Mouse (Mus musculus): ENCODE measurements around the gene Carmil3. TPM values are rescaled to one million over a fixed set of nuclear protein-coding genes. Genes with fewer than 3 reads are reported as not detected.

Gene Carmil3
- total and polyA plus RNA-seq, 3 experiments: 0.27 to 2.6 TPM; not detected in 1

GRCm38 (mm10) chr14:55540787-55541321 is 50.4 kb downstream of the Carmil3 start (continued):
- TF ChIP-seq MYC (IDR thresholded peaks at IDR 0.05; ENCODE audit: low read depth, low read length) (no peak), GABPA (IDR thresholded peaks at IDR 0.05; ENCODE audit: low read depth, low read length) (no peak)

GRCm38 (mm10) chr14:55542268-55542667 is 51.8 kb downstream of the Carmil3 start:
- no peak overlapping the region for H3K4me3 ChIP-seq (ENCODE audit: control insufficient read depth in 1 of 2, insufficient read depth in 1 of 2, low read depth in 2 of 2, low read length in 2 of 2)
- H3K79me2 ChIP-seq (ENCODE audit: control insufficient read depth, insufficient read depth, low read length, poor library complexity): peaks cover 15% of the 10 kb centered on the region
- no peak overlapping the region for H3K9ac ChIP-seq (ENCODE audit: control insufficient read depth, low read depth, low read length, poor library complexity, severe bottlenecking)
- peaks cover 8 to 17% of the 10 kb centered on the region in 2 experiments for H3K4me1 ChIP-seq (ENCODE audit: control insufficient read depth in 1 of 2, insufficient read depth in 2 of 2, low read length in 2 of 2)
- no peak overlapping the region for H3K27ac ChIP-seq (ENCODE audit: control insufficient read depth, low read depth, low read length)
- TF ChIP-seq MYC (IDR thresholded peaks at IDR 0.05; ENCODE audit: low read depth, low read length) (no peak), ELF1 (IDR thresholded peaks at IDR 0.05; ENCODE audit: low read depth, low read length) (no peak)
- no peaks in the 10 kb centered on the region for H3K27me3 ChIP-seq (ENCODE audit: control insufficient read depth in 1 of 2, insufficient read depth in 2 of 2, low read length in 2 of 2)
- no peaks in the 10 kb centered on the region for H3K9me3 ChIP-seq (replicated peaks; ENCODE audit: insufficient read depth, low read length)
- DNase-seq (ENCODE audit: low read depth, low spot score): no peak
- peaks cover 17 to 20% of the 10 kb centered on the region in 2 experiments for H3K36me3 ChIP-seq (ENCODE audit: control insufficient read depth in 1 of 2, insufficient read depth in 2 of 2, low read length in 2 of 2)

- no peaks in the 10 kb centered on the region for H3K9me3 ChIP-seq (replicated peaks; ENCODE audit: insufficient read depth, low read length)
- no peak overlapping the region for H3K9ac ChIP-seq (ENCODE audit: control insufficient read depth, low read depth, low read length, poor library complexity, severe bottlenecking)
- H3K79me2 ChIP-seq (ENCODE audit: control insufficient read depth, insufficient read depth, low read length, poor library complexity): peaks cover 15% of the 10 kb centered on the region
- TF ChIP-seq BHLHE40 (IDR thresholded peaks at IDR 0.05; ENCODE audit: borderline replicate concordance, low read depth, low read length): no peak
- TF ChIP-seq CHD2 (IDR thresholded peaks at IDR 0.05; ENCODE audit: low read length): no peak
- TF ChIP-seq POLR2A (IDR thresholded peaks at IDR 0.05; ENCODE audit: control insufficient read depth in 1 of 2, insufficient read depth in 1 of 2, low read depth in 1 of 2, low read length in 2 of 2, poor library complexity in 1 of 2): no peak
- no peak for TF ChIP-seq POLR2AphosphoS2 (IDR thresholded peaks at IDR 0.05; ENCODE audit: low read length)
- no peak for TF ChIP-seq HCFC1 (IDR thresholded peaks at IDR 0.05; ENCODE audit: low read depth, low read length)
- TF ChIP-seq ETS1 (IDR thresholded peaks at IDR 0.05; ENCODE audit: low read depth, low read length): no peak
- TF ChIP-seq RAD21 (IDR thresholded peaks at IDR 0.05; ENCODE audit: low read depth, low read length): no peak
- TF ChIP-seq SMC3 (IDR thresholded peaks at IDR 0.05; ENCODE audit: low read depth, low read length): no peak
- no peak for TF ChIP-seq KAT2A (conservative IDR thresholded peaks at IDR 0.05; ENCODE audit: low read depth, low read length)
- TF ChIP-seq NRF1 (IDR thresholded peaks at IDR 0.05; ENCODE audit: insufficient read depth, low read depth, low read length, poor library complexity, severe bottlenecking): no peak
- no peak for TF ChIP-seq ELF1 (IDR thresholded peaks at IDR 0.05; ENCODE audit: low read depth, low read length)
- no peak for TF ChIP-seq ZNF384 (IDR thresholded peaks at IDR 0.05; ENCODE audit: low read depth, low read length)
- TF ChIP-seq CTCF (IDR thresholded peaks at IDR 0.05 in 2 of 3, conservative IDR thresholded peaks at IDR 0.05 in 1 of 3; ENCODE audit: control insufficient read depth in 1 of 3, insufficient read depth in 1 of 3, low read depth in 2 of 3, low read length in 3 of 3, poor library complexity in 1 of 3, severe bottlenecking in 1 of 3): no peak
- TF ChIP-seq ZKSCAN1 (IDR thresholded peaks at IDR 0.05; ENCODE audit: low read depth, low read length): no peak
- TF ChIP-seq ZC3H11A (IDR thresholded peaks at IDR 0.05; ENCODE audit: low read depth, low read length): no peak
- no peak for TF ChIP-seq EP300 (IDR thresholded peaks at IDR 0.05; ENCODE audit: low read depth in 1 of 2, low read length in 2 of 2)
- no peak for TF ChIP-seq MAFK (IDR thresholded peaks at IDR 0.05; ENCODE audit: borderline replicate concordance, low read depth, low read length)
- TF ChIP-seq GABPA (IDR thresholded peaks at IDR 0.05; ENCODE audit: low read depth, low read length): no peak
- H3K27ac ChIP-seq (ENCODE audit: control insufficient read depth, low read depth, low read length): no peak overlapping the region
- DNase-seq (ENCODE audit: low read depth, low spot score): no peak
- H3K27me3 ChIP-seq (ENCODE audit: control insufficient read depth in 1 of 2, insufficient read depth in 2 of 2, low read length in 2 of 2): no peaks in the 10 kb centered on the region
- no peak overlapping the region for H3K4me3 ChIP-seq (ENCODE audit: control insufficient read depth in 1 of 2, insufficient read depth in 1 of 2, low read depth in 2 of 2, low read length in 2 of 2)
- peaks cover 16 to 32% of the 10 kb centered on the region in 2 experiments for H3K36me3 ChIP-seq (ENCODE audit: control insufficient read depth in 1 of 2, insufficient read depth in 2 of 2, low read length in 2 of 2)
- H3K4me1 ChIP-seq (ENCODE audit: control insufficient read depth in 1 of 2, insufficient read depth in 2 of 2, low read length in 2 of 2): peaks cover 8 to 16% of the 10 kb centered on the region in 2 experiments
Observed at GRCm38 (mm10) chr14:55544334-55544733, 53.9 kb downstream of the Carmil3 start.
